Mouse (Mus musculus) liver, postnatal 0 days (tissue): ENCODE data around the gene Gm17509.

ENCODE experiments used
- CTCF ChIP-seq: sonication (generic); IDR thresholded peaks from 2 replicates; pipeline ENCODE4 v1.5.1; 2016; ENCODE audit warnings: antibody characterized with exemption, low read depth
- EP300 ChIP-seq: IDR thresholded peaks from 2 replicates; pipeline ENCODE4 v1.6.1; 2016; ENCODE audit warnings: antibody characterized with exemption, low read depth, mild to moderate bottlenecking

GRCm38 (mm10) chr13:117218092-117218491 is 2.8 kb downstream of the Gm17509 start:
- TF ChIP-seq CTCF, result no peak
- TF ChIP-seq EP300, result no peak
